Mouse (Mus musculus) MEL (cell line): ENCODE results near the gene Actr3.

Experiments
- CHD1 ChIP-seq: IDR thresholded peaks from 2 replicates; pipeline ENCODE4 v1.6.1; 2012; ENCODE audit warnings: low read depth, mild to moderate bottlenecking, inconsistent platforms, low read length, improper control_type of control experiment
- CTCF ChIP-seq, 3 experiments: IDR thresholded peaks in 2 of 3; conservative IDR thresholded peaks in 1 of 3; 2 replicates each; pipeline ENCODE4 v1.5.1; 2011 to 2012; ENCODE audit warnings: low read length in 3 of 3, low read depth in 2 of 3, mild to moderate bottlenecking in 2 of 3, improper control_type of control experiment in 1 of 3, inconsistent platforms in 1 of 3, mixed read lengths in 1 of 3, moderate library complexity in 1 of 3; ENCODE audit not compliant: control insufficient read depth in 1 of 3, insufficient read depth in 1 of 3, poor library complexity in 1 of 3, severe bottlenecking in 1 of 3
- E2F4 ChIP-seq: IDR thresholded peaks from 2 replicates; pipeline ENCODE4 v1.6.1; 2011; ENCODE audit warnings: low read depth, low read length, improper control_type of control experiment, borderline replicate concordance
- EP300 ChIP-seq, 2 experiments: IDR thresholded peaks; 2 replicates each; pipeline ENCODE4 v1.6.1; 2011; ENCODE audit warnings: improper control_type of control experiment in 2 of 2, low read length in 2 of 2, low read depth in 1 of 2, mild to moderate bottlenecking in 1 of 2
- HCFC1 ChIP-seq: IDR thresholded peaks from 2 replicates; pipeline ENCODE4 v1.6.1; 2012; ENCODE audit warnings: low read depth, mild to moderate bottlenecking, inconsistent platforms, low read length, improper control_type of control experiment, moderate library complexity
- JUND ChIP-seq: IDR thresholded peaks from 2 replicates; pipeline ENCODE4 v1.6.1; 2011; ENCODE audit warnings: low read depth, mild to moderate bottlenecking, improper control_type of control experiment, low read length
- MYC ChIP-seq: IDR thresholded peaks from 2 replicates; pipeline ENCODE4 v1.6.1; 2011; ENCODE audit warnings: low read depth, mild to moderate bottlenecking, low read length, improper control_type of control experiment, moderate library complexity
- TCF12 ChIP-seq: IDR thresholded peaks from 2 replicates; pipeline ENCODE4 v1.6.1; 2014; ENCODE audit warnings: low read depth, mild to moderate bottlenecking, inconsistent platforms, low read length, improper control_type of control experiment, moderate library complexity
- UBTF ChIP-seq: IDR thresholded peaks from 2 replicates; pipeline ENCODE4 v1.6.1; 2012; ENCODE audit warnings: low read depth, mild to moderate bottlenecking, inconsistent platforms, low read length, improper control_type of control experiment, moderate library complexity, borderline replicate concordance; ENCODE audit not compliant: insufficient read depth
- ZMIZ1 ChIP-seq: IDR thresholded peaks from 2 replicates; pipeline ENCODE4 v1.6.1; 2012; ENCODE audit warnings: low read depth, mild to moderate bottlenecking, inconsistent platforms, low read length, improper control_type of control experiment, moderate library complexity
- ZNF384 ChIP-seq: IDR thresholded peaks from 2 replicates; pipeline ENCODE4 v1.6.1; 2012; ENCODE audit warnings: low read depth, mild to moderate bottlenecking, inconsistent platforms, low read length, improper control_type of control experiment

GRCm38 (mm10) chr1:125426387-125427045 is 9.0 kb downstream of the Actr3 start:
- TF ChIP-seq E2F4 (no peak), CTCF (IDR thresholded peaks at IDR 0.05 in 2 of 3, conservative IDR thresholded peaks at IDR 0.05 in 1 of 3; ENCODE audit: control insufficient read depth in 1 of 3, insufficient read depth in 1 of 3, low read depth in 2 of 3, low read length in 3 of 3, poor library complexity in 1 of 3, severe bottlenecking in 1 of 3) (no peak), EP300 (IDR thresholded peaks at IDR 0.05; ENCODE audit: low read depth in 1 of 2, low read length in 2 of 2) (no peak; a peak in 1 of 4 replicates), HCFC1 (no peak), TCF12 (no peak), MYC (no peak), CHD1 (no peak), JUND (no peak), UBTF (no peak), ZMIZ1 (no peak), ZNF384 (no peak)
